Mouse (Mus musculus) ES-E14 (cell line): ENCODE data around the gene Cass4. TPM values are rescaled to one million over a fixed set of nuclear protein-coding genes. Genes with fewer than 3 reads are reported as not detected.
A peak's percentile ranks its signal among the peaks of the same experiment; 100 is the strongest.

Source experiments
- DNase-seq: peaks from one replicate; pipeline ENCODE4 v3.0.0-alpha.2; 2013; ENCODE audit warnings: low read depth, low spot score
- H3K27ac ChIP-seq: 2 replicates; pipeline ENCODE4 v1.5.1; 2012; ENCODE audit warnings: low read depth, mild to moderate bottlenecking, low read length, moderate library complexity, mixed read lengths; ENCODE audit not compliant: poor library complexity, insufficient read depth, severe bottlenecking
- H3K36me3 ChIP-seq: 2 replicates; pipeline ENCODE4 v1.6.1; 2012; ENCODE audit warnings: mild to moderate bottlenecking, low read length, moderate library complexity, mixed read lengths; ENCODE audit not compliant: control insufficient read depth, poor library complexity, insufficient read depth, severe bottlenecking
- H3K4me1 ChIP-seq, 2 experiments: fragments of 150-350 bp in 1 of 2; sonication (generic) in 1 of 2; 2 replicates each; pipeline ENCODE4 v1.6.1; 2012; ENCODE audit warnings: low read length in 2 of 2, mild to moderate bottlenecking in 1 of 2, mixed read lengths in 1 of 2; ENCODE audit not compliant: control insufficient read depth in 2 of 2, insufficient read depth in 2 of 2, poor library complexity in 1 of 2
- H3K4me3 ChIP-seq, 2 experiments: fragments of 150-350 bp in 1 of 2; sonication (generic) in 1 of 2; 2 replicates each; pipeline ENCODE4 v1.5.1; 2012; ENCODE audit warnings: low read length in 2 of 2, low read depth in 1 of 2, mild to moderate bottlenecking in 1 of 2, mixed read lengths in 1 of 2; ENCODE audit not compliant: insufficient read depth in 1 of 2, poor library complexity in 1 of 2, severe bottlenecking in 1 of 2
- H3K9ac ChIP-seq: 2 replicates; pipeline ENCODE4 v1.6.1; 2012; ENCODE audit warnings: low read depth, mild to moderate bottlenecking, low read length, mixed read lengths; ENCODE audit not compliant: poor library complexity, insufficient read depth, severe bottlenecking
- H3K9me3 ChIP-seq: fragments of 150-350 bp; sonication (generic); 2 replicates; pipeline ENCODE4 v1.6.1; 2012; ENCODE audit warnings: low read depth, mild to moderate bottlenecking, low read length; ENCODE audit not compliant: control insufficient read depth, insufficient read depth
- CHD2 ChIP-seq: IDR thresholded peaks from 2 replicates; pipeline ENCODE4 v1.6.1; 2014; ENCODE audit warnings: mild to moderate bottlenecking, low read depth, low read length, inconsistent platforms
- HCFC1 ChIP-seq: IDR thresholded peaks from 2 replicates; pipeline ENCODE4 v1.6.1; 2012; ENCODE audit warnings: low read length, inconsistent platforms, borderline replicate concordance; ENCODE audit not compliant: insufficient read depth
- MAFK ChIP-seq: IDR thresholded peaks from 2 replicates; pipeline ENCODE4 v1.6.1; 2014; ENCODE audit warnings: mild to moderate bottlenecking, low read depth, low read length, inconsistent platforms; ENCODE audit not compliant: insufficient read depth
- ZC3H11A ChIP-seq: IDR thresholded peaks from 2 replicates; pipeline ENCODE4 v1.6.1; 2012; ENCODE audit warnings: low read depth, mild to moderate bottlenecking, inconsistent platforms, low read length, borderline replicate concordance
- ZNF384 ChIP-seq: IDR thresholded peaks from 2 replicates; pipeline ENCODE4 v1.6.1; 2012; ENCODE audit warnings: low read depth, low read length, inconsistent platforms
- in situ Hi-C, 2 experiments: fragments of 600-800 bp; cut with MboI; formaldehyde crosslinking; loops; one replicate each; pipeline ENCODE4 v1.15.1; 2025; ENCODE audit warnings: low sequenced_read_pairs in 2 of 2, inconsistent platforms in 1 of 2; ENCODE audit not compliant: unreplicated experiment in 2 of 2
- total RNA-seq: library from RNA; depleted of rRNA; stranded (reverse); fragments of 300-350 nt; gene quantifications from 2 replicates; pipeline ENCODE4 v1.2.3, GENCODE M21; 2012

Cass4 gene
- total RNA-seq, 1 experiment = 2.8 TPM

DNA sequence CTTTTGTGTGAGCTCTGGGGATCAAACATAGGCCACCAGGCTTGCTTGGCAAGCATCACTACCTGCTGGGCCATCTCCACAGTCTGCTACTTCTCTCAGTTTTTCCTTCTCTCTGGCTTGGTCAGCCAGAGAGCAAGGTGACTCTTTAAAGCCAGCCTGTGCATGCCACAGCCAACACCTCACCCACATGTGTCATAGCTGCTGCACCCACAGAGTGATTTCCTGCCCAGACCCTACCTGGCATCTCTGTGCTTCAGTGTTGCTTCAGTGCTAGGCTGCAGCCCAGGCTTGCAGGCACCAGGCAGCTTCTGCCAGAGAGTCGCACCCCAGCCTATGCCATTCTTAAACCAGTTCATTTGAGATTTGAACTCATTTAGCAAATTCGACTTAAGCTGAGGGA lies 13.9 kb downstream of the Cass4 start:
- H3K4me1 ChIP-seq = peaks cover 0 to 11% of the 10 kb centered on the region in 2 experiments; a peak in 2 of 4 replicates
- in situ Hi-C loops = no loop called here
- H3K9ac ChIP-seq = no peak overlapping the region
- no peak overlapping the region for H3K27ac ChIP-seq
- no peaks in the 10 kb centered on the region for H3K9me3 ChIP-seq
- H3K4me3 ChIP-seq = no peak overlapping the region
- no peak for DNase-seq
- no peaks in the 10 kb centered on the region for H3K36me3 ChIP-seq
- no peak for TF ChIP-seq MAFK
- TF ChIP-seq HCFC1 = no peak
- TF ChIP-seq CHD2 = no peak
- TF ChIP-seq ZC3H11A = no peak
- no peak for TF ChIP-seq ZNF384

GRCm38 (mm10) chr2:172410686-172411085 lies 17.1 kb downstream of the Cass4 start:
- H3K4me3 ChIP-seq = no peak overlapping the region
- H3K27ac ChIP-seq = no peak overlapping the region
- no peak overlapping the region for H3K9ac ChIP-seq
- H3K9me3 ChIP-seq = no peaks in the 10 kb centered on the region
- TF ChIP-seq HCFC1 = no peak
- TF ChIP-seq ZNF384 = no peak
- no peak for TF ChIP-seq ZC3H11A
- no peak for TF ChIP-seq MAFK
- TF ChIP-seq CHD2 = no peak
- H3K36me3 ChIP-seq = no peaks in the 10 kb centered on the region
- in situ Hi-C loops = no loop called here
- no peak for DNase-seq
- H3K4me1 ChIP-seq = peaks cover 0 to 6% of the 10 kb centered on the region in 2 experiments; a peak in 1 of 4 replicates

GRCm38 (mm10) chr2:172411091-172411490 lies 17.5 kb downstream of the Cass4 start:
- Histone ChIP-seq H3K27ac (no peak overlapping the region), H3K9me3 (no peaks in the 10 kb centered on the region), H3K9ac (no peak overlapping the region), H3K4me1 (peaks cover 0 to 6% of the 10 kb centered on the region in 2 experiments; a peak in 1 of 4 replicates), H3K4me3 (no peak overlapping the region), H3K36me3 (no peaks in the 10 kb centered on the region)
- TF ChIP-seq ZNF384 (no peak), MAFK (no peak), CHD2 (no peak), HCFC1 (no peak), ZC3H11A (no peak)
- no peak for DNase-seq
- in situ Hi-C loops = no loop called here

GRCm38 (mm10) chr2:172412454-172412853 lies 18.9 kb downstream of the Cass4 start:
- Histone ChIP-seq H3K36me3 (no peaks in the 10 kb centered on the region), H3K4me3 (no peak overlapping the region), H3K9ac (0 out of 2 replicates have a peak overlapping the region, but pooled peaks have one; percentile 15), H3K9me3 (no peaks in the 10 kb centered on the region), H3K27ac (no peak overlapping the region), H3K4me1 (peaks cover 0 to 6% of the 10 kb centered on the region in 2 experiments; a peak in 1 of 4 replicates)
- no peak for DNase-seq
- in situ Hi-C loops = no loop called here
- TF ChIP-seq ZC3H11A (no peak), MAFK (no peak), ZNF384 (no peak), HCFC1 (no peak), CHD2 (no peak)

DNA sequence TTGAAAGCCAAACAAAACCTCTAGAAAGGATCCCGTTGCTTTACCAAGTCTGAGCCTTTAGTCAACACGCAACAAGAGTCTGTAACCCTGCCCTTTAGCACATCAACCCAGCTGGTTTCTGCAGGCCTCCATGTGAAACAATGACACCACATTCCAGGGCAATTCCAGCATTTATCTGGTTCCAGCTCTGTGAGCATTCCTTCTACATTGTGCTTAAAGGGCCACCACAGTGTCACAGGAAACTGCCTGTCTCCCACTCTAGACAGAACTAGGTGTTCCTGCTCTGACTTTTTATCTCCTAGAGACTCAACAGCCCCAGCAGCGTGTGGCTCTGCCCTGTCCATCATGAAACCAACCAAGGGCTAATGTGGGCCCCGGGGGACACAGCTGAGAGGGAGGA lies 19.7 kb downstream of the Cass4 start:
- Histone ChIP-seq H3K36me3 (no peaks in the 10 kb centered on the region; the same call in 1 of the 2 replicates), H3K4me3 (no peak overlapping the region), H3K9me3 (no peaks in the 10 kb centered on the region), H3K27ac (no peak overlapping the region), H3K4me1 (peaks cover 0 to 6% of the 10 kb centered on the region in 2 experiments; a peak in 1 of 4 replicates), H3K9ac (no peak overlapping the region)
- no peak for TF ChIP-seq CHD2
- TF ChIP-seq ZNF384 = no peak
- TF ChIP-seq MAFK = no peak
- no peak for TF ChIP-seq ZC3H11A
- no peak for TF ChIP-seq HCFC1
- in situ Hi-C loops = no loop called here
- DNase-seq = no peak
